Mouse (Mus musculus): ENCODE measurements around the gene Hid1. TPM values are rescaled to one million over a fixed set of nuclear protein-coding genes. Genes with fewer than 3 reads are reported as not detected.

Hid1 gene
- total RNA-seq, 2 experiments from 2014 or later = 98.8 to 107 TPM

Other genes starting within 250 kb of the Hid1 start
- under 1 TPM; 0.35 to 0.39 TPM for gene Cd300lf, start 233.8 kb downstream of the Hid1 start, total RNA-seq (2021)
- 10 to 100 TPM; 74.8 to 76.3 TPM for gene Slc9a3r1, start 204.4 kb downstream of the Hid1 start, total RNA-seq (2021)
- 10 to 100 TPM; 19.0 to 19.4 TPM for gene Tmem104, start 180.3 kb downstream of the Hid1 start, total RNA-seq (2021)
- gene Nat9, start 179.9 kb downstream of the Hid1 start, total RNA-seq (2021) = 10 to 100 TPM; 16.6 to 21.3 TPM
- gene Grin2c, start 100.5 kb downstream of the Hid1 start, total RNA-seq (2021) = 10 to 100 TPM; 47.3 to 47.4 TPM
- 10 to 100 TPM; 18.6 to 21.2 TPM for gene Fdxr, start 90.7 kb downstream of the Hid1 start, total RNA-seq (2021)
- gene Fads6, start 70.1 kb downstream of the Hid1 start, total RNA-seq (2021) = 10 to 100 TPM; 11.2 to 12.1 TPM
- under 1 TPM in 1 of 2 experiments, not detected in 1; 0.15 TPM for gene Otop2, start 60.6 kb downstream of the Hid1 start, total RNA-seq (2021)
- under 1 TPM; 0.31 to 0.59 TPM for gene Ush1g, start 45.7 kb downstream of the Hid1 start, total RNA-seq (2021)
- under 1 TPM in 1 of 2 experiments, not detected in 1; 0.17 TPM for gene Otop3, start 33.0 kb downstream of the Hid1 start, total RNA-seq (2021)
- 10 to 100 TPM; 21.7 to 22.8 TPM for gene Cdr2l, start 14.2 kb upstream of the Hid1 start, total RNA-seq (2021)
- 100 to 1,000 TPM; 102 to 103 TPM for gene Mrpl58, start 36.0 kb upstream of the Hid1 start, total RNA-seq (2021)
- gene Atp5h, start 52.2 kb upstream of the Hid1 start, total RNA-seq (2021) = 100 to 1,000 TPM; 459 to 515 TPM
- 10 to 100 TPM; 65.4 to 74.6 TPM for gene Kctd2, start 52.4 kb upstream of the Hid1 start, total RNA-seq (2021)
- not detected for gene Trim80, start 72.8 kb upstream of the Hid1 start, total RNA-seq (2021)
- gene Slc16a5, start 94.7 kb upstream of the Hid1 start, total RNA-seq (2021) = not detected
- 10 to 100 TPM in 1 of 2 experiments, 1 to 10 TPM in 1; 9.3 to 10.3 TPM for gene Armc7, start 107.9 kb upstream of the Hid1 start, total RNA-seq (2021)
- 10 to 100 TPM; 68.8 to 70.4 TPM for gene Nt5c, start 124.1 kb upstream of the Hid1 start, total RNA-seq (2021)
- gene Jpt1, start 146.6 kb upstream of the Hid1 start, total RNA-seq (2021) = 100 to 1,000 TPM; 134 to 165 TPM
- 100 to 1,000 TPM; 329 to 353 TPM for gene Sumo2, start 168.5 kb upstream of the Hid1 start, total RNA-seq (2021)
- gene Nup85, start 196.7 kb upstream of the Hid1 start, total RNA-seq (2021) = 10 to 100 TPM; 44.5 to 44.9 TPM
- gene Mrps7, start 236.2 kb upstream of the Hid1 start, total RNA-seq (2021) = 10 to 100 TPM; 49.6 to 59.0 TPM
- gene Gga3, start 236.3 kb upstream of the Hid1 start, total RNA-seq (2021) = 10 to 100 TPM; 60.0 to 75.4 TPM
- gene Mif4gd, start 245.2 kb upstream of the Hid1 start, total RNA-seq (2021) = 10 to 100 TPM; 21.7 to 23.7 TPM